Mouse (Mus musculus) thymus, adult 2 months (tissue): ENCODE measurements at regions not wholly inside any gene's neighbourhood (a gene's known extent, or its start where the extent isn't known, plus 50 kb on each side); places are given as distances from the start of the nearest gene placed in this dataset.
A peak's percentile ranks its signal among the peaks of the same experiment; 100 is the strongest.

Experiments used
- DNase-seq: peaks from one replicate; pipeline ENCODE4 v3.0.0; 2021
- H3K27ac ChIP-seq: fragments of 200-500 bp; 2 replicates; pipeline ENCODE4 v1.5.1; 2012; ENCODE audit warnings: low read length, control low read depth; ENCODE audit not compliant: control insufficient read depth, insufficient read depth
- H3K27me3 ChIP-seq: fragments of 200-500 bp; 2 replicates; pipeline ENCODE4 v1.6.1; 2012; ENCODE audit warnings: mild to moderate bottlenecking, low read length, moderate library complexity, mixed read lengths; ENCODE audit not compliant: control insufficient read depth, insufficient read depth
- H3K36me3 ChIP-seq: fragments of 200-500 bp; 2 replicates; pipeline ENCODE4 v1.6.1; 2012; ENCODE audit warnings: mild to moderate bottlenecking, low read length, moderate library complexity; ENCODE audit not compliant: control insufficient read depth, insufficient read depth
- H3K4me1 ChIP-seq: fragments of 200-500 bp; replicated peaks from 2 replicates; pipeline ENCODE4 v1.6.1; 2012; ENCODE audit warnings: low read length; ENCODE audit not compliant: control insufficient read depth, insufficient read depth
- H3K4me3 ChIP-seq: fragments of 200-500 bp; 2 replicates; pipeline ENCODE4 v1.5.1; 2012; ENCODE audit warnings: mild to moderate bottlenecking, low read length, control low read depth, moderate library complexity; ENCODE audit not compliant: control insufficient read depth, insufficient read depth
- CTCF ChIP-seq: fragments of 200-500 bp; IDR thresholded peaks from 2 replicates; pipeline ENCODE4 v1.5.1; 2012; ENCODE audit warnings: mild to moderate bottlenecking, control low read depth, low read length, moderate library complexity, borderline replicate concordance; ENCODE audit not compliant: control insufficient read depth, poor library complexity, insufficient read depth; ENCODE audit errors: extremely low read depth
- POLR2A ChIP-seq: fragments of 200-500 bp; IDR thresholded peaks from 2 replicates; pipeline ENCODE4 v1.6.1; 2012; ENCODE audit warnings: mild to moderate bottlenecking, low read length, control low read depth, moderate library complexity; ENCODE audit not compliant: control insufficient read depth, poor library complexity, insufficient read depth; ENCODE audit errors: extremely low read depth
- WGBS: fragments of 180-500 bp; shearing (Covaris S2); methylation state at CpG from one replicate; pipeline ENCODE4 v1.1.7; 2018; 5-methylcytosine and 5-hydroxymethylcytosine counted together

DNA sequence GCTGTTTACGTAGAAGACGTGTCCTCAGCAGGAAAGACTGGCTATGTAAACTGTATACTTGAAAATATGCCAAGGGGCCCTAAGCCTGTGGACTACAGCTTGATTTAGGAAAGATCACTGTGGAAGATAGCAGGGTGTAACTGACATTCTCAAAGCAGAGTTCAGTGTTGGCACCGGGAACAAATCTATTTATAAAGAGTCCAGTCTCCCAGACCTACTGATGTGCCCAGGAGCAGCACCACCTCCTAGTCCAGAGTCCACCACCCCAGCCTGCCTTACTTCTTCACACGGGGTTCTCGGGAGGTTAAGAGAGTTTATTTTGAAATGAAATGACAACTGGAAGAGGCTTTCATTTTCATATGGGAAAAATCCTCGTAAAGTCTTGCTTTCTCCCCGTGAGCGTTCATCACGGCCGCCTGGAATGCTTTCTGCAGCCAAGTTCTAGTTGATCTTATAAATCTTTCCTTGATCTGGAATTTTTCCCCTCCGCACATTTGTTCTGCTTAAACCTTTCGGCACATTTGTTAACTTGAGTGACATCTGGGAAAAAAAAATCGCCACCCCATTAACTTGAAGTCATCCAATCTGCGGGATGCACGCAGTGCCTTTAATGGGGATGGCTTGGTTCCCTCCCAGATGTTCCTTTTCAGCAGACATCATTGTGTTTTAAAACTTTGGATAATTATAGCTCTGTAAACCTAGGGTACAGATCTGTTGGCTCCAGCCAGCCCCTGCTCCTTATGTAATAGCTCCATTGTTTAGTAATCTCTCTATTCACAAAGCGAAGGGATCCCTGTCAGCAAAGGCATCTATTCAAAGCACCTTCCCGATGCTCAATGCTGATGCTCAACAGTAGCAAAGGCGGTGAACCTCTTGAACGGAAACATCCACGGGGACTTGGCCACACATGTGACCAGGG lies 271.3 kb downstream of the Cd83 start:
- 90% methylated on average over 20 of the region's 20 CpGs for WGBS
- Histone ChIP-seq H3K36me3 (no peaks in the 10 kb centered on the region), H3K4me3 (no peak overlapping the region), H3K27ac (no peak overlapping the region), H3K4me1 (peaks cover 13% of the 10 kb centered on the region), H3K27me3 (no peaks in the 10 kb centered on the region)
- TF ChIP-seq POLR2A (no peak), CTCF (no peak)
- DNase-seq = no peak

- Histone ChIP-seq H3K27me3 (no peaks in the 10 kb centered on the region), H3K4me3 (no peak overlapping the region), H3K4me1 (peaks cover 13% of the 10 kb centered on the region), H3K36me3 (no peaks in the 10 kb centered on the region), H3K27ac (no peak overlapping the region)
- 96% methylated on average over 9 of the region's 9 CpGs for WGBS
- TF ChIP-seq POLR2A (no peak), CTCF (no peak)
- no peak for DNase-seq
Measured at GRCm38 (mm10) chr13:44056716-44057115, 272.1 kb downstream of the Cd83 start.

- TF ChIP-seq CTCF = no peak
- no peak for TF ChIP-seq POLR2A
- whole genome bisulfite sequencing = 97% methylated on average over 5 of the region's 5 CpGs
- Histone ChIP-seq H3K27me3 (no peaks in the 10 kb centered on the region), H3K27ac (no peak overlapping the region), H3K4me3 (no peak overlapping the region), H3K4me1 (peaks cover 21% of the 10 kb centered on the region), H3K36me3 (no peaks in the 10 kb centered on the region)
- DNase-seq = no peak
Measured at GRCm38 (mm10) chr13:44057542-44057941, 273.0 kb downstream of the Cd83 start.

DNA sequence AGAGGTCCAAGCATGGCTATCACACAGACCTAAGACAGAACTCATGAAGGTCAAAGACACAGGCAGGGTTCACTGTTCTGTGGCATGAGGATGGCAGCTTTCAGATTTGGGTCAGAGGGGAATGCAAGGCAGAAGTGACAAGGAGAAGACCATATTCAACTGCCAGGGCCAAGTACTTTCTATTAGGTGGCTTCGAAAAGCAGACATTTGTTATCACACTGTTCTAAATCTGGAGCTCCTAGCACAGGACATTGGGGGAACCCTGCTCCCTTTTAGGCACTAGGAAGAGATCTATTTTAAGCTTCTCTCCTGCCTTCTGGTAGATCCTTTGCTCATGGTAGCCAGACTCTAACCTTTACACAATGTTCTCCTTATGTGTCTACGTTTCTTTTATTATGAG lies 273.7 kb downstream of the Cd83 start:
- 96% methylated on average over 2 of the region's 2 CpGs for WGBS
- Histone ChIP-seq H3K36me3 (no peaks in the 10 kb centered on the region), H3K27me3 (no peaks in the 10 kb centered on the region), H3K4me3 (no peak overlapping the region), H3K4me1 (peaks cover 25% of the 10 kb centered on the region), H3K27ac (no peak overlapping the region)
- TF ChIP-seq POLR2A = no peak
- no peak for TF ChIP-seq CTCF
- DNase-seq = no peak

DNA sequence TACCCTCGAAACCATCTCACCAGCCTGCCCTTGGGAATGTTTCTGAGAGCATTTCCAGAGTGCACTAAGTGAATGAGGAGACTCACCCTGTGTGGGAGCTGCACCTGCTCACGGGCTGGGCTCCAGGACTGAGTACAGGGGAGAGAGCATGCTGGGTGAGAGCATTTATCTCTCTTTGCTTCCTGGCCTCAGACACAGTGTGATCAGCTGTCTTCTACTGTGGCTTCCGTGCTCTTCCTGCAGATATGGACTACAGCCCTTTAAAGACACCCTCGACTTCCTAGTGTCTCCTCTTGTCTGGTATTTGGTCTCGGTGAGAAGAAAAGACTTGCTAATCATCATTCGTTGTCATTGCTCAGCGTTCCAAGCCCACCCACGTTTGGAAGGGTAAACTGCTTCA lies 274.9 kb downstream of the Cd83 start:
- TF ChIP-seq POLR2A (no peak), CTCF (no peak)
- Histone ChIP-seq H3K27ac (no peak overlapping the region), H3K36me3 (no peaks in the 10 kb centered on the region), H3K27me3 (no peaks in the 10 kb centered on the region), H3K4me1 (peaks cover 34% of the 10 kb centered on the region), H3K4me3 (no peak overlapping the region)
- DNase-seq = peak; percentile 26
- WGBS = 11% methylated on average over 8 of the region's 8 CpGs

GRCm38 (mm10) chr13:44061286-44061685 lies 276.7 kb downstream of the Cd83 start:
- Histone ChIP-seq H3K36me3 (no peaks in the 10 kb centered on the region), H3K27ac (no peak overlapping the region), H3K4me3 (no peak overlapping the region), H3K27me3 (no peaks in the 10 kb centered on the region), H3K4me1 (peaks cover 49% of the 10 kb centered on the region)
- TF ChIP-seq CTCF (no peak), POLR2A (no peak)
- no peak for DNase-seq
- WGBS = 79% methylated on average over 4 of the region's 4 CpGs
